Mouse (Mus musculus): ENCODE measurements around the gene Uts2b. TPM values are rescaled to one million over a fixed set of nuclear protein-coding genes. Genes with fewer than 3 reads are reported as not detected.
"Not testable (repeated sequence)": the region's sequence is repeated elsewhere in the genome, so short reads cannot be mapped to it uniquely, and the experiment has no call there.

The Uts2b gene
- total and polyA plus RNA-seq, 2 experiments from 2014 or later, result 2.0 to 7.4 TPM

- H3K4me1 ChIP-seq (ENCODE audit: insufficient read depth, low read length), result no peaks in the 10 kb centered on the region
- no peak overlapping the region for H3K4me2 ChIP-seq (ENCODE audit: low read depth, low read length)
- DNase-seq (ENCODE audit: low spot score) (no peak), ATAC-seq (no peak)
- H3K36me3 ChIP-seq (ENCODE audit: insufficient read depth, low read length), result no peaks in the 10 kb centered on the region
- no peaks in the 10 kb centered on the region for H3K27me3 ChIP-seq (ENCODE audit: insufficient read depth, low read length)
- no peak overlapping the region for H3K4me3 ChIP-seq (ENCODE audit: low read length)
- H3K27ac ChIP-seq, result no peak overlapping the region
- 80% methylated on average over 1 of the region's 1 CpGs for WGBS
- H3K9ac ChIP-seq (replicated peaks; ENCODE audit: low read length), result no peak overlapping the region
- H3K9me3 ChIP-seq (ENCODE audit: low read length), result no peaks in the 10 kb centered on the region
- no peak for TF ChIP-seq CTCF (IDR thresholded peaks at IDR 0.05; ENCODE audit: low read depth)
These were observed 21.7 kb downstream of the Uts2b start for GRCm38 (mm10) chr16:27348359-27348758.

GRCm38 (mm10) chr16:27347521-27347920 lies 22.5 kb downstream of the Uts2b start:
- Histone ChIP-seq H3K4me3 (ENCODE audit: low read length) (no peak overlapping the region), H3K4me2 (ENCODE audit: low read depth, low read length) (no peak overlapping the region), H3K27me3 (ENCODE audit: insufficient read depth, low read length) (no peaks in the 10 kb centered on the region), H3K4me1 (ENCODE audit: insufficient read depth, low read length) (no peaks in the 10 kb centered on the region), H3K9me3 (ENCODE audit: low read length) (no peaks in the 10 kb centered on the region), H3K27ac (no peak overlapping the region), H3K9ac (replicated peaks; ENCODE audit: low read length) (no peak overlapping the region), H3K36me3 (ENCODE audit: insufficient read depth, low read length) (no peaks in the 10 kb centered on the region)
- DNase-seq (ENCODE audit: low spot score), result no peak
- 71% methylated on average over 3 of the region's 3 CpGs for WGBS
- no peak for ATAC-seq
- no peak for TF ChIP-seq CTCF (IDR thresholded peaks at IDR 0.05; ENCODE audit: low read depth)

GRCm38 (mm10) chr16:27326463-27326862 lies 43.6 kb downstream of the Uts2b start:
- Histone ChIP-seq H3K9me3 (ENCODE audit: low read length) (no peaks in the 10 kb centered on the region), H3K9ac (replicated peaks; ENCODE audit: low read length) (no peak overlapping the region), H3K36me3 (ENCODE audit: insufficient read depth, low read length) (no peaks in the 10 kb centered on the region), H3K4me1 (ENCODE audit: insufficient read depth, low read length) (no peaks in the 10 kb centered on the region), H3K4me2 (ENCODE audit: low read depth, low read length) (no peak overlapping the region), H3K27ac (no peak overlapping the region), H3K27me3 (ENCODE audit: insufficient read depth, low read length) (no peaks in the 10 kb centered on the region), H3K4me3 (ENCODE audit: low read length) (no peak overlapping the region)
- ATAC-seq (no peak), DNase-seq (ENCODE audit: low spot score) (no peak)
- WGBS, result 97% methylated on average over 2 of the region's 2 CpGs
- no peak for TF ChIP-seq CTCF (IDR thresholded peaks at IDR 0.05; ENCODE audit: low read depth)

- H3K27me3 ChIP-seq (ENCODE audit: insufficient read depth, low read length), result no peaks in the 10 kb centered on the region
- ATAC-seq, result no peak
- H3K9me3 ChIP-seq (ENCODE audit: low read length), result no peaks in the 10 kb centered on the region
- DNase-seq (ENCODE audit: low spot score), result no peak
- H3K36me3 ChIP-seq (ENCODE audit: insufficient read depth, low read length), result no peaks in the 10 kb centered on the region
- no peak overlapping the region for H3K27ac ChIP-seq
- TF ChIP-seq CTCF (IDR thresholded peaks at IDR 0.05; ENCODE audit: low read depth), result no peak
- no peak overlapping the region for H3K4me2 ChIP-seq (ENCODE audit: low read depth, low read length)
- no peaks in the 10 kb centered on the region for H3K4me1 ChIP-seq (ENCODE audit: insufficient read depth, low read length)
- H3K4me3 ChIP-seq (ENCODE audit: low read length), result no peak overlapping the region
- H3K9ac ChIP-seq (replicated peaks; ENCODE audit: low read length), result no peak overlapping the region
These were observed 48.0 kb downstream of the Uts2b start for GRCm38 (mm10) chr16:27322047-27322446.

- no peak overlapping the region for H3K4me3 ChIP-seq (ENCODE audit: low read length)
- no peak for ATAC-seq
These were observed 50.9 kb downstream of the Uts2b start for GRCm38 (mm10) chr16:27319099-27319498.

GRCm38 (mm10) chr16:27307189-27307588 lies 62.9 kb downstream of the Uts2b start, which contains the start of gene Ostn:
Gene Ostn (plus strand): TSS chr16:27307489.
- H3K4me3 ChIP-seq (ENCODE audit: low read length); H3K27me3 ChIP-seq (ENCODE audit: insufficient read depth, low read length); H3K4me2 ChIP-seq (ENCODE audit: low read depth, low read length); DNase-seq (ENCODE audit: low spot score); H3K27ac ChIP-seq; H3K4me1 ChIP-seq (ENCODE audit: insufficient read depth, low read length); ATAC-seq; H3K36me3 ChIP-seq (ENCODE audit: insufficient read depth, low read length); H3K9ac ChIP-seq (replicated peaks; ENCODE audit: low read length); H3K9me3 ChIP-seq (ENCODE audit: low read length): not testable (repeated sequence)
- WGBS, result 76% methylated on average over 4 of the region's 4 CpGs

More at GRCm38 (mm10) chr16:27319099-27319498, 50.9 kb downstream of the Uts2b start:
- no peaks in the 10 kb centered on the region for H3K4me1 ChIP-seq (ENCODE audit: insufficient read depth, low read length)
- H3K36me3 ChIP-seq (ENCODE audit: insufficient read depth, low read length), result no peaks in the 10 kb centered on the region
- WGBS, result 86% methylated on average over 1 of the region's 1 CpGs
- no peaks in the 10 kb centered on the region for H3K27me3 ChIP-seq (ENCODE audit: insufficient read depth, low read length)
- no peaks in the 10 kb centered on the region for H3K9me3 ChIP-seq (ENCODE audit: low read length)
- no peak for DNase-seq (ENCODE audit: low spot score)
- no peak overlapping the region for H3K9ac ChIP-seq (replicated peaks; ENCODE audit: low read length)
- TF ChIP-seq CTCF (IDR thresholded peaks at IDR 0.05; ENCODE audit: low read depth), result no peak
- no peak overlapping the region for H3K27ac ChIP-seq
- no peak overlapping the region for H3K4me2 ChIP-seq (ENCODE audit: low read depth, low read length)

Other genes with a start within 250 kb of the Uts2b start
- gene Ostn, start 62.8 kb downstream of the Uts2b start, total RNA-seq (2014; rRNA removed), result not detected in 2 replicates
- gene Ostn, start 62.8 kb downstream of the Uts2b start, polyA plus RNA-seq (2015; fragmentation: Nextera tagmentation; extraction: Ambion mirVana), result not detected in 2 replicates
- gene Ccdc50, start 18.6 kb upstream of the Uts2b start, total RNA-seq (2014; rRNA removed), result 48.9 and 51.9 TPM in 2 replicates
- gene Ccdc50, start 18.6 kb upstream of the Uts2b start, polyA plus RNA-seq (2015; fragmentation: Nextera tagmentation; extraction: Ambion mirVana), result 30.9 and 34.1 TPM in 2 replicates